Mouse (Mus musculus): ENCODE measurements at regions not wholly inside any gene's neighbourhood (a gene's known extent, or its start where the extent isn't known, plus 50 kb on each side); places are given as distances from the start of the nearest gene placed in this dataset.

DNA sequence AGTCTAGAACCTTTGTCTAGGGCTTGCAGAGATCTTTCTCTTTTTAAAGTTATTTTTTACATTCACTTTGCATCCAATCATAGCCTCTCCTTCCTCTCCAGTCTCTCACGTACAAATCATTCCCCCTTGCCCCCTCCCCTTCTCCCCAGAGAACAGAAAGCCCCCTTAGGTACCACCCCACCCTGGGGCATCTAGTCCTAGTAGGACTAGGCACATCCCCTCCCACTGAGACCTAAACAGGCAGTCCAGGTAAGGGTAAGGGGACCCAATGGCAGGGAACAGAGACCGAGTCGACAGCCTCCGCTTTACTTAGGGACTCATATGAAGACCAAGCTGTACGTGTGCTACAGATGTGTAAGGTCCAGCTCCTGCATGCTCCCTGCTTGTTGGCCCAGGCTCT is 59.3 kb upstream of the D16Ertd472e start:
- no peak for DNase-seq (ENCODE audit: low read depth, low spot score)
- no peak for TF ChIP-seq CTCF (IDR thresholded peaks at IDR 0.05)
- POLR2A ChIA-PET: no interaction called here
- in situ Hi-C loops (cut with MboI; ENCODE audit: low pct_unique_long_range_greater_than_20kb): loop anchor here (10.0 to 25.0 kb wide), 2 partner anchors 181 to 448 kb away; no protein-coding TSS in a partner anchor
- CTCF ChIA-PET: interaction anchor here (0.6 to 1.6 kb wide), 4 partner anchors 19 to 183 kb away, joined by 3 to 6 read pairs (median 3); no protein-coding TSS in a partner anchor
- no peak for ATAC-seq
- H3K27me3 ChIP-seq: no peaks in the 10 kb centered on the region

DNA sequence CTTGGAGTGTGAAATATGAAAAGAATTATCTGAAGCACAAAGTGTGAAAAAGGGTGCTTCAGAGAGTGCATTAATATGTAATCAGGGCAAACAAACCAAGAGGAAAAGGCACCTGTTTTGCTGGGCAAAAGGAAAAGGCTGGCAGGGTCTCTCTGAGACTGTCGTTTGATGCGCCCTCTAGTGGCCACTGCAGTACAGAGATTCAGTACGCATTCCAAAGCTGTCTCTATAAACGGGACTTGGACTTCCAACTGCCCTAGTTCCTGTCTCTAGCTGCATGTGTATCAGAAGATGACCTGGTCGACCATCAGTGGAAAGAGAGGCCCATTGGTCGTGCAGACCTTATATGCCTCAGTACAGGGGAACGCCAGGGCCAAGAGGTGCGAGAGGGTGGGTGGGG is 58.7 kb upstream of the D16Ertd472e start:
- peak; percentile 86 for ATAC-seq
- CTCF ChIA-PET: interaction anchor here (0.6 to 1.6 kb wide), 4 partner anchors 18 to 183 kb away, joined by 3 to 6 read pairs (median 3); no protein-coding TSS in a partner anchor
- in situ Hi-C loops (cut with MboI; ENCODE audit: low pct_unique_long_range_greater_than_20kb): loop anchor here (10.0 to 25.0 kb wide), 2 partner anchors 180 to 448 kb away; no protein-coding TSS in a partner anchor

DNA sequence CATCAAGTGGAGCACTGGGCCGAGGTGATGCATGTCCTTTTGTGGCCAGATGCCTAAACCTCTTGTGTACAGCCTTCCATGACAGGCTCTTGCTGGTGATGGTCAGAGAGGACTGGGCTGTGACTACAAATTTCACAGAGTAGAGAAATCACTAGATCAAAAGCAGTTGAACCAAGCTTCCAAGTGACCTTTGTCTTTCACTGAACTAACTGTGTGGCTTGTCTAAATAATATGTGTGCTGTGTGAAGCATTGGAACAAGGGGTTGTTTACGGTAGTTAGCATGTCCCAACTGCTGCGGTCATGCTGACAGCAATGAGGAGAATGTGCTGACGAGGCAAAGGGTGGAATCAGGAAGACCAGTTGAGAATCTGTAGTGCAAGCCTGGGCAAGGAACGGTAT is 55.3 kb upstream of the D16Ertd472e start:
- POLR2A ChIA-PET: no interaction called here
- in situ Hi-C loops (cut with MboI; ENCODE audit: low pct_unique_long_range_greater_than_20kb): loop anchor here (10.0 to 25.0 kb wide), 2 partner anchors 177 to 444 kb away; no protein-coding TSS in a partner anchor

More for the DNA sequence above, 58.7 kb upstream of the D16Ertd472e start:
- no peaks in the 10 kb centered on the region for H3K27me3 ChIP-seq
- POLR2A ChIA-PET: no interaction called here
- TF ChIP-seq CTCF (IDR thresholded peaks at IDR 0.05): peak; percentile 84
- DNase-seq (ENCODE audit: low read depth, low spot score): no peak

DNA sequence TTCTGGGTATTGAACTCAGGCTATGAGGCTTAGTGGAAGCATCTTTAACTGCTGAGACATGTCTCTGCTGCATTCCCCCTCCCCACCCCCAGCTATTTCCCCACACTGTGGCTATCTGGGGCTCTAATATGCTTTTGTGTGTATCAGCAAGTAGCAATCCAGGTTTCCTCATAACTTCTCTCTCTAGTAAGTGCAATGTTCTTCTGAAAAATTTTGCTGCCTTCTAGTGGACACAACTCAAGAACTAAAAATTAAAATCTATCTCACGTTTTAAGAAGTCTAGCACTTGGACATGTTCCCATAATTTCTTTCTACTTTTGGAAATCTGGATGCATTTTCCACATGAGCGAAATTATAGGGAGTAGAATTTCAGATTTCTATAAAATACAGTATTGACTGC is 50.3 kb upstream of the D16Ertd472e start:
- no peak for DNase-seq (ENCODE audit: low read depth, low spot score)
- ChIA-PET CTCF (interaction anchor here (1.1 kb wide), 1 partner anchor 174 kb away, joined by 3 read pairs; no protein-coding TSS in a partner anchor), POLR2A (no interaction called here)
- in situ Hi-C loops (cut with MboI; ENCODE audit: low pct_unique_long_range_greater_than_20kb): loop anchor here (25.0 kb wide), 1 partner anchor 440 kb away; no protein-coding TSS in a partner anchor
- peaks cover 15% of the 10 kb centered on the region for H3K27me3 ChIP-seq
- no peak for TF ChIP-seq CTCF (IDR thresholded peaks at IDR 0.05)
- ATAC-seq: no peak

More for the DNA sequence above, 55.3 kb upstream of the D16Ertd472e start:
- peaks cover 11% of the 10 kb centered on the region for H3K27me3 ChIP-seq
- CTCF ChIA-PET: interaction anchor here (1.3 kb wide), 1 partner anchor 180 kb away, joined by 3 read pairs; no protein-coding TSS in a partner anchor
- TF ChIP-seq CTCF (IDR thresholded peaks at IDR 0.05): no peak
- DNase-seq (ENCODE audit: low read depth, low spot score) (no peak), ATAC-seq (no peak)

All from Patski (cell line).